Mouse (Mus musculus): ENCODE data around the gene Sfxn1.

The Sfxn1 gene

DNA sequence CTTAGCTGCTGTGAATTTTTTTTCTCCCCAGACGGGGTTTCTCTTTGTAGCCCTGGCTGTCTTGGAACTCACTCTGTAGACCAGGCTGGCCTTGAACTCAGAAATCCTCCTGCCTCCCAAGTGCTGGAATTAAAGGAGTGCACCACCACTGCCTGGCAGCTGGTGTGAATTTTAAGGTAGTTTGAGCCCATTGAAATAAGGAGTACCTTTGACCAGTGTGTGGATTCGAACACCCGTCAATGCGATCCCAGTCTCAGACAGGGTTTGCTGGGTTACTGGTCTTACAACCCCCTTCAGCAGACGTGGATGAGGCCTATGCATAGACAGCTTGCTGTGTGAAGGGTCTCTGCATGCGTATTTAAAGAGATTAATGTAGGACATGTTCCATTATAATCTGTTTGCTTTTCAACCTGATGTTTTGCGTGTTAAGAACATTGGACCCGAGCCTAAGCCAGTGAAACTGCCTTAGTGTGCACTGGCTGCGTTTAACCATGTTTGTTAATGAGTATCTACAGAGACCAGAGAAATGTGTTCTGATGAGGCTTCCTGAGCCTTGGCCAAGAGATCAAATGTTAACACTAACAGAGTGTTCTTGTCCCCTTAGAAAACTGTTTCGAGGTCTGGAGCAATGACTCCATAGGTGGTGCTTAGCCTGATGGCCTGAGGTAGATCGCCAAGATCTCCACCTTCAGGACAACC lies 5.2 kb downstream of the Sfxn1 start:
- intact Hi-C loops (cut with DNase I): no loop called here

GRCm38 (mm10) chr13:54077470-54078174 lies 6.0 kb downstream of the Sfxn1 start:
- intact Hi-C loops (cut with DNase I): no loop called here

GRCm38 (mm10) chr13:54079782-54080759 lies 8.4 kb downstream of the Sfxn1 start:
- intact Hi-C loops (cut with DNase I): no loop called here

GRCm38 (mm10) chr13:54080785-54081184 lies 9.1 kb downstream of the Sfxn1 start:
- intact Hi-C loops (cut with DNase I): no loop called here

DNA sequence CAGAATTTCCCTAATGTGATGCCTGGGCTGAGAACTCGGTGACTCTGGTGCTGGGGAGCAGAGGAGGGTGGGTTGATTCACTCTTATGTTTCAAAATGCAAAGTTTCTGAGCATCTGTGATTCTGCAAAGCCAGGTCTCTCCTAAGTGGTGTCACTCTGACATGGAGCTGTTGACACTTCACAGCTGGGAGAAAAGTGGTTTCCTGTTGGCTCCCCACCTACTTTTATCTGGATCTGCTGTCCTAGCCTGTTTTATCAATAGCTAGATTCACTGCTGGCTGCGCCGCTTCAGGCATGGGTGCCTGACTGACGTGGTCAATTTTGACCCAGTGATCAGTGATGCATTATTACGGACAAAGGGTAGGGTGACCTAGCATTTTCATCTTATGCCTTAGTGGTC lies 11.3 kb downstream of the Sfxn1 start:
- intact Hi-C loops (cut with DNase I): no loop called here

GRCm38 (mm10) chr13:54084178-54084577 lies 12.5 kb downstream of the Sfxn1 start:
- intact Hi-C loops (cut with DNase I): no loop called here

- intact Hi-C loops (cut with DNase I): no loop called here
Observed at GRCm38 (mm10) chr13:54084826-54085225, 13.2 kb downstream of the Sfxn1 start.

- intact Hi-C loops (cut with DNase I): no loop called here
Observed at GRCm38 (mm10) chr13:54085266-54085665, 13.6 kb downstream of the Sfxn1 start.

GRCm38 (mm10) chr13:54091719-54092118 lies 20.1 kb downstream of the Sfxn1 start:
- intact Hi-C loops (cut with DNase I): no loop called here

- intact Hi-C loops (cut with DNase I): no loop called here
Observed at GRCm38 (mm10) chr13:54094349-54094748, 22.7 kb downstream of the Sfxn1 start.

DNA sequence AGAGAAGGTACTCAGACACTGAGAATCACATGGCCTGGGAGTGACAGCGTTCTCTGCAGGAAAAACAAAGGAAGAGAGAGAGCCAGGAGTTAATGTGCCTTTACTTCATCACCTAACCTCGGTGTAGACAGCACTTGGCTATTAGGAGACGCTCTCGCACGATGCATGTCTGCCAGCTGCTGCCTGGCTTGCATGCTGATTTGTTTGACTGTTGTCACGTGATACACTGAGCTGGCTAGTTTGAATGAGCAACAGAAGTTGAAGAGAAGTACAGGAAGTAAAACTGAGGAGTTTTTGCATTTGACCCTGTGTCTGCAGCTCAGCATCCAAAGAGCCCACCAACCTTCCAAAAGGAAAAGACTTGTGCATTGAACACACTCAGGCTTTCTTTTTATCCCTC lies 23.3 kb downstream of the Sfxn1 start:
- intact Hi-C loops (cut with DNase I): no loop called here

- intact Hi-C loops (cut with DNase I): no loop called here
Observed at GRCm38 (mm10) chr13:54095721-54096120, 24.1 kb downstream of the Sfxn1 start.

GRCm38 (mm10) chr13:54097227-54097626 lies 25.6 kb downstream of the Sfxn1 start:
- intact Hi-C loops (cut with DNase I): no loop called here

- intact Hi-C loops (cut with DNase I): no loop called here
Observed at GRCm38 (mm10) chr13:54097797-54098196, 26.1 kb downstream of the Sfxn1 start.

- intact Hi-C loops (cut with DNase I): no loop called here
Observed at GRCm38 (mm10) chr13:54101031-54101820, 29.6 kb downstream of the Sfxn1 start.

DNA sequence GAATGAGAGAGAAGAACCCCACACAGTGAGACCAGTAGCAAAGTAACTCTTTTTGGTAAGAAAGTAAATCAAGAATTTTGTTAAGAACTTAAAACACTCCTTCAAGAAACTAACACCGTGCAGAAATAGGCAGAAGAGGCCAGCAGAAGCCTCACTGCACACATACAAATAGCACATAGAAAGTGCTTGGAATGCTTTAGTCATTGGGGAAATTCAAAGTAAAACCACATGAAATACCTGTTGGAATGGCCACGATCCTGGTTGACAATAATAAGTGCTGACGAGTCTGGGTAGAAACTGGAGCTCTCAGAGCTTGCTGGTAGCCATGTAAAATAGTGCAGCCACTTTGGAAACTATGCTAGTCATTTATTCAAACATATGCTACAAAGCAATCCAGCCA lies 30.4 kb downstream of the Sfxn1 start:
- intact Hi-C loops (cut with DNase I): no loop called here

- intact Hi-C loops (cut with DNase I): no loop called here
Observed at GRCm38 (mm10) chr13:54103271-54103670, 31.6 kb downstream of the Sfxn1 start.

DNA sequence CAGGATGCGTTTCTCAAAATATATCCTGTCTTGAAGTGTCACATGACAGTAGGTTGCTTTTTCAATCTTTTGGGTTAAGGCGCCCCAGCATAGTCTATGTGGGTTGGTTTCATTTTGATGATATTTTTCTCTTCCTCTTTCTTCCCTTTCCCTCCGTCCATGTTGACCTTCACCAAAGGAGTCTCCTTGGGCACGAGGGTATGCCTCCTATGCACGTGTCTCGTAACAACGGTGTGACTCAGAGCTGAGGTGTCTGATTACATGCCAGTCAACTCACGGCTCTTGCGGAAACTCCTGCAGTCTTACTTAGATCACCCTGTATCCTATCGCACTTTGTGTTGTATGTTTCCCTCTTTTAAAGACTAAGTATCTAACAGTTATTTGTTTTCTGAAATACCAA lies 32.2 kb downstream of the Sfxn1 start:
- intact Hi-C loops (cut with DNase I): no loop called here

GRCm38 (mm10) chr13:54113819-54114550 lies 42.3 kb downstream of the Sfxn1 start:
- intact Hi-C loops (cut with DNase I): loop anchor here (2.0 to 5.0 kb wide), 3 partner anchors 115 to 333 kb away; no protein-coding TSS in a partner anchor

DNA sequence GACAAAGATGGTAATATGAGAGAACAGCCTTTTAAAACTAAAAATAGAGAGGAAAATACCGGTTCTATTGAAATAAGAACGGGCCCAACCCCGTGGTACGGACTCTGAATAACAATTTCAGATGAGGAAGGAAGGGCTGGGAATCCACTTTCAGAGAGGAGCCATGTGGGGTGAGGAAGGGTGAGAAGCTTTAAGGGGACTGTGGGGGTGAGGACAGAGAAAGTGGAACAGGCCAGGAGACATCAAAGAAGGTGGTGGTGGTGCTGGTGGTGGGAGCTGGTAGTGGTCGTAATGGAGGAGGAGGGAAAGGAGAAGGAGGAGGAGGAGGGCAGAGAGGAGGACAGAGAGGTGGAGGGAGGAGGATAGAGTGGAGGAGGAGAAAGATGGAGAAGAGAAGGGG lies 43.3 kb downstream of the Sfxn1 start:
- intact Hi-C loops (cut with DNase I): loop anchor here (2.0 to 5.0 kb wide), 3 partner anchors 114 to 332 kb away; no protein-coding TSS in a partner anchor
